Mouse (Mus musculus) thymus, adult 2 months (tissue): ENCODE data around the gene Rufy4. TPM values are rescaled to one million over a fixed set of nuclear protein-coding genes. Genes with fewer than 3 reads are reported as not detected.

Source experiments
- DNase-seq: peaks from one replicate; pipeline ENCODE4 v3.0.0; 2021
- H3K27ac ChIP-seq: fragments of 200-500 bp; 2 replicates; pipeline ENCODE4 v1.5.1; 2012; ENCODE audit warnings: low read length, control low read depth; ENCODE audit not compliant: control insufficient read depth, insufficient read depth
- H3K27me3 ChIP-seq: fragments of 200-500 bp; 2 replicates; pipeline ENCODE4 v1.6.1; 2012; ENCODE audit warnings: mild to moderate bottlenecking, low read length, moderate library complexity, mixed read lengths; ENCODE audit not compliant: control insufficient read depth, insufficient read depth
- H3K36me3 ChIP-seq: fragments of 200-500 bp; 2 replicates; pipeline ENCODE4 v1.6.1; 2012; ENCODE audit warnings: mild to moderate bottlenecking, low read length, moderate library complexity; ENCODE audit not compliant: control insufficient read depth, insufficient read depth
- H3K4me1 ChIP-seq: fragments of 200-500 bp; replicated peaks from 2 replicates; pipeline ENCODE4 v1.6.1; 2012; ENCODE audit warnings: low read length; ENCODE audit not compliant: control insufficient read depth, insufficient read depth
- H3K4me3 ChIP-seq: fragments of 200-500 bp; 2 replicates; pipeline ENCODE4 v1.5.1; 2012; ENCODE audit warnings: mild to moderate bottlenecking, low read length, control low read depth, moderate library complexity; ENCODE audit not compliant: control insufficient read depth, insufficient read depth
- CTCF ChIP-seq: fragments of 200-500 bp; IDR thresholded peaks from 2 replicates; pipeline ENCODE4 v1.5.1; 2012; ENCODE audit warnings: mild to moderate bottlenecking, control low read depth, low read length, moderate library complexity, borderline replicate concordance; ENCODE audit not compliant: control insufficient read depth, poor library complexity, insufficient read depth; ENCODE audit errors: extremely low read depth
- POLR2A ChIP-seq: fragments of 200-500 bp; IDR thresholded peaks from 2 replicates; pipeline ENCODE4 v1.6.1; 2012; ENCODE audit warnings: mild to moderate bottlenecking, low read length, control low read depth, moderate library complexity; ENCODE audit not compliant: control insufficient read depth, poor library complexity, insufficient read depth; ENCODE audit errors: extremely low read depth
- WGBS: fragments of 180-500 bp; shearing (Covaris S2); methylation state at CpG from one replicate; pipeline ENCODE4 v1.1.7; 2018; 5-methylcytosine and 5-hydroxymethylcytosine counted together
- polyA plus RNA-seq: library from polyadenylated mRNA; depleted of rRNA; stranded (reverse); fragments of >200 nt; gene quantifications from 2 replicates; pipeline ENCODE4 v1.2.3, GENCODE M21; 2012

The Rufy4 gene
- polyA plus RNA-seq, 1 experiment = 0.49 TPM

DNA sequence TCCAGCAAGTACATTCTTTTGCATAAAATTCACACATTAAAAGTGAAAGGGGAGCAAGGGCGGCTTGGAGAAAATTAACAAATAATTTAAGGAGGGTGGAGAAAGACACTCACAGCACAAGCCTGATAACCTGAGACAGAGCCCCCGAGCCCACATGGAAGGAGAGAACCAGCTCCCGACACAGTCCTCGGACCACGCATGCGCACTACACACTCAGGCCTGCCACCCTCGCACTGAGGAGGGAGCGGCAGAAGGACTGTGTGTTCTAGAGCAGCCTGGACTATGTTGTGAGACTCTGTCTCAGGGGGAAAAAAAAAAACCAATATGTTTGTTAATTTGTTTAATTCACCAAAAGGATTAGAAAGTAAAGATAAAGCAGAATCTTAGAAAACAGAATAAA lies 16.4 kb downstream of the Rufy4 start:
- Histone ChIP-seq H3K4me3 (no peak overlapping the region), H3K36me3 (no peaks in the 10 kb centered on the region), H3K27me3 (no peaks in the 10 kb centered on the region), H3K4me1 (no peaks in the 10 kb centered on the region), H3K27ac (no peak overlapping the region)
- TF ChIP-seq POLR2A = no peak
- 96% methylated on average over 8 of the region's 8 CpGs for WGBS
- DNase-seq = no peak

DNA sequence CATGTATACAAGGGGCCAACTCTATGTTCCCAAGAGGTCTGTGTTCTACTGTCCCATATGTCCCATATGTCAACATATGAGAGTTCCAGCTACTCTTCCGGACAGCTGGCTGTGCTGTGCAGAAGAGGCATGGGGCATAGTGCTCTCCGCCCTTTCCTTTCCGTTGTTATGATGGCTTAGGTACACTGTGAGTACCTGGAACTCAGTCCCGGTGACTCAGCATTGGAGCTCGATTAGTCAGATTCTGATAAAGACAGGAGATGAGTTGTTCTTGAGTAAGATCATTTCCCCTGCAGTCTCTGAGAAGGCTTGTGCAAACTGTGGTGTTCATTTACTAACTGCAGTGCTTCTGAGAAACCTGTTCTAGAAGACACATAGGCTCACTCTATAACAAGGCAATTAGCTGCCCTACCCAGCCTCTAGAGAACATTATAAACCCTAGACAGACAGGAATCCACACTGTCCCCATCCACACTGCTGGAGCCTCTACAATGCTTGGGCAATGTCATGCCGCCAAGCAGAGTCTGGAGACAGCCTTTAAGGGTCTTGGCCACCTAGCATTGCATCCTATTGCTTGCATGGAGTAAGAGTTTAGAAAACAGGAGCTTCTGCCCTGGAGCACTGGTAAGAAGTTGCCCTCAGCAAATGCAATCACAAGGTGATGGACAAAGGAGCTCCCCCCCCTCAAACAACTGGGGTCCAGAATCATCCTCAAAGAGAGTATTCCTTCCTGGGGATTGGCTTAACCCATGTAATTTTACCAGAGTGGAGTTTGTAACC lies 24.0 kb downstream of the Rufy4 start:
- no peak for TF ChIP-seq CTCF
- no peak for TF ChIP-seq POLR2A
- H3K4me3 ChIP-seq = no peak overlapping the region
- no peak overlapping the region for H3K27ac ChIP-seq
- peaks cover 6% of the 10 kb centered on the region for H3K4me1 ChIP-seq
- H3K36me3 ChIP-seq = no peaks in the 10 kb centered on the region
- H3K27me3 ChIP-seq = no peaks in the 10 kb centered on the region
- no peak for DNase-seq
- 88% methylated on average over 6 of the region's 6 CpGs for WGBS

DNA sequence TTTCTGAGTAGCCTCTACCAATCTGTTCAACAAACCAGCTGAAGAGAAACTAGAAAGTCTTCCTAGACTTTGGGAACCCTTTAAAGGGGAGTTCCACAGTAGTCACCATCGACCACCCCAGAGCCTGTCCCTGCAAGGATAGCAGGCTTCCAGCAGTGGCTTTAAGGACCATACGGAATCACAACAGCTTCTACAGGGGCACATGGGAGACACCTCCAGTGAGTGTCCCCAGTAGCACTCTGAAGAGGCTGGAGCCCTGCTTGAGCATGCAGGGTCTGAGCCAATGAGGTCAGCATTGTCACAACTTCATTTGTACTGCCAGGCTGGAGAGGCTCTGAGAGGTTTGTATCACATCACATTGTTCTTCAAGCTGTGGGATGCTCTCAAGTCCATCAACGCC lies 24.8 kb downstream of the Rufy4 start:
- WGBS = 91% methylated on average over 3 of the region's 3 CpGs
- no peak for DNase-seq
- no peaks in the 10 kb centered on the region for H3K36me3 ChIP-seq
- no peak overlapping the region for H3K27ac ChIP-seq
- peaks cover 6% of the 10 kb centered on the region for H3K4me1 ChIP-seq
- TF ChIP-seq CTCF (no peak), POLR2A (no peak)
- no peak overlapping the region for H3K4me3 ChIP-seq
- no peaks in the 10 kb centered on the region for H3K27me3 ChIP-seq

DNA sequence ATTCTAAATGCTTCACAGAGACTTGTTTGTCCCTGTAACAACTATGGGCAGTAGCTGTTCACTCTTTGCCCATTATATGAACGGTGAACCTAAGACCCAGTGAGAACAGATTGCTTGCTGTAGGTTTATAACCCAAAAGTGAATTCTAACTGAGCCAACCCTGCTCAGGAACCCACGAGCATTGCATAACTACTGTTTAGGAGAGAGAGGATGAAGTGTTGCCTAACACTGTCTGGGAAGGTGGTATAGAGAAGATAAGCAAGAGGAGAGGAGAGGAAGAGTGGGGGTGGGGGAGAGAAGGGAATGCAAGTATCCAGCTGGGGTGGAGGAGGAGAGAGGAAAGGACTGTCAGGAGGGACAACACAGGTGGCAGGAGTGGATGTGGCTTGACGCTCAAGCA lies 25.8 kb downstream of the Rufy4 start:
- TF ChIP-seq CTCF (no peak), POLR2A (no peak)
- no peak overlapping the region for H3K27ac ChIP-seq
- WGBS = 60% methylated on average over 3 of the region's 3 CpGs
- H3K36me3 ChIP-seq = no peaks in the 10 kb centered on the region
- no peak overlapping the region for H3K4me3 ChIP-seq
- H3K4me1 ChIP-seq = peaks cover 6% of the 10 kb centered on the region
- no peaks in the 10 kb centered on the region for H3K27me3 ChIP-seq
- DNase-seq = no peak

DNA sequence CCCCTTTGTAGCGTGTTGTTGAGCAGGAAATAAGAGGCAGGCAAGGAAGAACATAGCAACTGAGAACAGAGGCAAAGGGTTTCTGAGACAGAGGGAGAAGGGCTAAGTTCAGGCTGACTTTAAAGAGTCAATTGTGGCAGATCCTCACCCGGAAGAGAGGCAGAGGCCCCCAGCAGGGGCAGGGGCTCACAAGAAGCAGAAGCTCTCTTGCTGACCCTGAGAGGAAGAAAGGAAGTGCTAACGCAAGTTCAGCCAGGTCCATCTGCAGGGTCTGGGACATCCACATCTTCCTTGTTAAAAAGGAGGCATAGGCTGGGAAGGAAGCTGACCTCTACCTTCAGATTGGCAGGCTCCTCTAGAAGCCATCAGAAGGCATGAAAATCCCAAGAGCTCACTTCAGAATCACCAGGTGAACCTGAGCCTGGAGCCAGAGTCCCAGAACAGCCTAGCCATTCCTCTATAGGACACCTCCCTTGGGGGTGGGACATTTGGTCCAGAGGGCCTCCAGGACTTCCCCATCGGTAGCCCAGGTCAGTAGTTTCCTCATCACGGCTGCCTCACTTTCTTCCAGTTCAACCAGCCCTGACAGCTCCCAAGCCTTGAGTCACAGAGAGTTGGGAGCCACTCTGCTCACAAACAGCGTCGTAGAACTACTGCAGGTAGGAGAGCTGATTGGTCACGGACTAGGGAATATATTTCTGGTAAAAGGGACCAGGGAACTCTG lies 28.3 kb downstream of the Rufy4 start, which contains the start of gene Cxcr2:
Cxcr2 (plus strand) TSS at position 529 of the 724 bp plus-strand sequence.
- H3K27ac ChIP-seq = no peak within 1 kb of the TSS

DNA sequence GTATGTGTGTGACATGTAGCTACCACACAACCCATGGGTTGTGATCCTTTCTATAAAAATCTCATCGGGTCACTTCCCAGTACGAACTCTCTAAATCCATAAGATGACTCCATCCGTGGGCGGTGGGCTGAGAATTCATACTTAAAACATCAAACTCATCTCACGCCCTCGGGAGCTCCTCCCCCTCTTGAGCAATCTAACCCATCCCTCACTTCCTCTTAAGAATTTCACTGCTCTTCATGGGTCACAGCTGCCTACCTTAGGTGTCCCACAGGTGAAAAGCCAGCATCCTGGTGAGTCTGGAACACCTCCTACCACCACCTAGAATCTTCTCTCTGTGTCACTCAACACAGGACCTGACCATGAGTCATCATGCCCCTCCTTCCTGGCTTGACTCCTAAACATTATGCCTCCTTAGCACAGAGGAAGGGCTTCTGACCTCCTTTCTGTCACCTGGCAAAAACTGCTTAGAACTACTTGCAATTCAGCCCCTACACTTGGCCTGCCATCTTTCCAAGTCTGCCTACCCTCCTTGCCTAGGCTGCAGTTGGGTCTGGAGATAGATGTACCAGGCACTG lies 30.2 kb downstream of the Rufy4 start:
- TF ChIP-seq POLR2A (no peak), CTCF (no peak)
- Histone ChIP-seq H3K27ac (no peak overlapping the region), H3K27me3 (no peaks in the 10 kb centered on the region), H3K4me3 (no peak overlapping the region), H3K4me1 (no peaks in the 10 kb centered on the region), H3K36me3 (no peaks in the 10 kb centered on the region)
- WGBS = 45% methylated on average over 6 of the region's 6 CpGs
- no peak for DNase-seq

More for the DNA sequence above, 28.3 kb downstream of the Rufy4 start, which contains the start of gene Cxcr2:
- Histone ChIP-seq H3K4me3 (no peak within 1 kb of the TSS), H3K36me3 (no peaks in the 10 kb centered on the region), H3K27me3 (no peaks in the 10 kb centered on the region), H3K4me1 (no peaks in the 10 kb centered on the region)
- no peak for TF ChIP-seq POLR2A
- 58% methylated on average over 8 of the region's 8 CpGs for WGBS
- DNase-seq = peak; percentile 18
